Mouse (Mus musculus): ENCODE results near the gene Nrarp.

Nrarp gene

GRCm38 (mm10) chr2:25180478-25180903 is at the start of gene Nrarp:
Nrarp (plus strand) TSS chr2:25180758.
- DNase-seq, result peak; percentile 92

GRCm38 (mm10) chr2:25131601-25132000 is 49.0 kb upstream of the Nrarp start:
- no peak for DNase-seq

GRCm38 (mm10) chr2:25137832-25138231 is 42.7 kb upstream of the Nrarp start:
- no peak for DNase-seq

- no peak for DNase-seq
Measured at GRCm38 (mm10) chr2:25141185-25141584, 39.4 kb upstream of the Nrarp start.

GRCm38 (mm10) chr2:25141921-25142320 is 38.6 kb upstream of the Nrarp start:
- no peak for DNase-seq

GRCm38 (mm10) chr2:25145346-25145745 is 35.2 kb upstream of the Nrarp start:
- DNase-seq, result peak; percentile 82

- no peak for DNase-seq
Measured at GRCm38 (mm10) chr2:25147398-25147797, 33.2 kb upstream of the Nrarp start.

GRCm38 (mm10) chr2:25147892-25148291 is 32.7 kb upstream of the Nrarp start:
- no peak for DNase-seq

- no peak for DNase-seq
Measured at GRCm38 (mm10) chr2:25149643-25150042, 30.9 kb upstream of the Nrarp start.

- no peak for DNase-seq
Measured at GRCm38 (mm10) chr2:25151280-25151956, 29.1 kb upstream of the Nrarp start.

GRCm38 (mm10) chr2:25156177-25156576 is 24.4 kb upstream of the Nrarp start:
- DNase-seq, result no peak

GRCm38 (mm10) chr2:25156990-25157389 is 23.6 kb upstream of the Nrarp start:
- DNase-seq, result no peak

- DNase-seq, result peak; percentile 18
Measured at GRCm38 (mm10) chr2:25157655-25158054, 22.9 kb upstream of the Nrarp start.

- no peak for DNase-seq
Measured at GRCm38 (mm10) chr2:25167481-25167880, 13.1 kb upstream of the Nrarp start.

GRCm38 (mm10) chr2:25167919-25168664 is 12.5 kb upstream of the Nrarp start:
- no peak for DNase-seq

- no peak for DNase-seq
Measured at GRCm38 (mm10) chr2:25168665-25168978, 11.9 kb upstream of the Nrarp start.

- no peak for DNase-seq
Measured at GRCm38 (mm10) chr2:25169778-25170177, 10.8 kb upstream of the Nrarp start.

GRCm38 (mm10) chr2:25170326-25171100 is 10.0 kb upstream of the Nrarp start:
- no peak for DNase-seq

- no peak for DNase-seq
Measured at GRCm38 (mm10) chr2:25171101-25171768, 9.3 kb upstream of the Nrarp start.

- DNase-seq, result no peak
Measured at GRCm38 (mm10) chr2:25171769-25172153, 8.8 kb upstream of the Nrarp start.

GRCm38 (mm10) chr2:25172629-25173028 is 7.9 kb upstream of the Nrarp start:
- no peak for DNase-seq

- no peak for DNase-seq
Measured at GRCm38 (mm10) chr2:25173821-25174220, 6.7 kb upstream of the Nrarp start.
